Mouse (Mus musculus) spleen, adult 2 months (tissue): ENCODE data around the gene Baat.

Experiments used
- CTCF ChIP-seq: fragments of 200-500 bp; IDR thresholded peaks from 2 replicates; pipeline ENCODE4 v1.5.1; 2011; ENCODE audit warnings: mild to moderate bottlenecking, inconsistent platforms; ENCODE audit not compliant: insufficient read depth, insufficient read length, insufficient replicate concordance; ENCODE audit errors: extremely low read depth
- POLR2A ChIP-seq: fragments of 200-500 bp; IDR thresholded peaks from 2 replicates; pipeline ENCODE4 v1.6.1; 2011; ENCODE audit warnings: low read depth, low read length, inconsistent platforms

DNA sequence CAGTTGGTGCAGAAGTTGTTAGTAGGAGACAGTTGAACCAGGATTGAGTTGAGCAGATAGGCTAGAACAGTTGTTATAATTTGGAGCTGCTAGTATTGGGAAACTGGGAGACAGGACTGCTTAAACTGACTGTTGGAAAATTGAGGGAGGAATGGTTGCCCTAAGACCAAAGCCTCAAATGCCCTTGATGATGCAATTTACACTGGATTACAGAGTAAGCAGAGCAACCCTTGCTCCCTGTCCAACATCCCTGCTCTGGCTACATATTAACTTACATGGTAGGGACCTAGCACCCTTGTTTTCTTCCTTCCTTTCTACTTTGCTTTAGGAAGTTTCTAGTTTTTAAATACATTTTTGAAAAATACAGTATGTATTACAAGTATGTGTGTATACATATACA lies 20.9 kb downstream of the Baat start:
- TF ChIP-seq CTCF (no peak), POLR2A (no peak)
